Mouse (Mus musculus): ENCODE data around the gene Rnf130. TPM values are rescaled to one million over a fixed set of nuclear protein-coding genes. Genes with fewer than 3 reads are reported as not detected.

The Rnf130 gene
- polyA plus RNA-seq, 1 experiment from 2014 or later, result 60.5 TPM

DNA sequence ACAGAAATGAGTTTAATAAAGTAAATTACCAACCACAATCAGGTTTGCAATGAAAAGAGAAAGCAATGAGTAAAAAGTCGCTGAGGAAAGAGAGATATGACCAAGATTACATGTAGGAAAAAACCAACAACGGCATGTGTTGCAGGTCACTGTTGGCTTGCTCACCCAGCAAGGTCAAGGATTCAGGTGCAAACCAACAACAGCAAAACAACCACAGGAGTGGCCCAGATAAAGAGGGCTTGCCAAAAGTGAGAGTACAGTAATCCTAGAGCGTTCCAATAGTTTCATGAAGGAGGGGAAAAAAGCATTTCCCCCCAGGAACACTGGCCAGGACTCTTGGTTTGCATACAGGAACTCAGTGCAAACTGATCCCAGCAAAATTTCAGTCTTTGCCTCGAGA is 28.7 kb upstream of the Rnf130 start:
- no peak overlapping the region for H3K27ac ChIP-seq (replicated peaks)
- 69% methylated on average over 4 of the region's 4 CpGs for WGBS
- H3K27me3 ChIP-seq (replicated peaks; ENCODE audit: low read depth, poor library complexity, severe bottlenecking), result no peaks in the 10 kb centered on the region
- no peaks in the 10 kb centered on the region for H3K9me3 ChIP-seq
- H3K4me3 ChIP-seq, result no peak overlapping the region
- no peaks in the 10 kb centered on the region for H3K4me1 ChIP-seq
- no peaks in the 10 kb centered on the region for H3K36me3 ChIP-seq (replicated peaks)
- DNase-seq (ENCODE audit: low spot score), result no peak

DNA sequence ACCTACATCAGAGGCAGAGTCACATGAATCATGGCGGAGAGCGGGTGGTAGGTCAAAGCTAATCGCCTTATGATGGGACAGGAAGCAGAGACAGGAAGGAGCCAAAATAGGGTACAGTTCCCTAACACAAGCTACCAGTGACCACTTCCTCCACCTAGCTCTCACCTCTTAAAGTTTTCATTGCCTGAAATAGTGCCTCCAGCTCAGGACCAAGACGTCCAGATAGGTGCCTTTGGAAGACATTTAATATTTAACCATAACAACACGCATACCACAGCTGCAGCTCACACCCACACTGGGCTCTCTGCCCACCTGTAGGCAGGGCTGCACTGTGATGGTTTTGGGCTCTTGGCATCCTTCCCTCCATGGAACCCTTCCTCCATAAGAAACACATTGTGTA is 27.8 kb upstream of the Rnf130 start:
- no peaks in the 10 kb centered on the region for H3K36me3 ChIP-seq (replicated peaks)
- no peaks in the 10 kb centered on the region for H3K9me3 ChIP-seq
- no peak overlapping the region for H3K4me3 ChIP-seq
- no peaks in the 10 kb centered on the region for H3K4me1 ChIP-seq
- H3K27ac ChIP-seq (replicated peaks), result no peak overlapping the region
- no peaks in the 10 kb centered on the region for H3K27me3 ChIP-seq (replicated peaks; ENCODE audit: low read depth, poor library complexity, severe bottlenecking)
- WGBS, result 86% methylated on average over 5 of the region's 5 CpGs
- no peak for DNase-seq (ENCODE audit: low spot score)

DNA sequence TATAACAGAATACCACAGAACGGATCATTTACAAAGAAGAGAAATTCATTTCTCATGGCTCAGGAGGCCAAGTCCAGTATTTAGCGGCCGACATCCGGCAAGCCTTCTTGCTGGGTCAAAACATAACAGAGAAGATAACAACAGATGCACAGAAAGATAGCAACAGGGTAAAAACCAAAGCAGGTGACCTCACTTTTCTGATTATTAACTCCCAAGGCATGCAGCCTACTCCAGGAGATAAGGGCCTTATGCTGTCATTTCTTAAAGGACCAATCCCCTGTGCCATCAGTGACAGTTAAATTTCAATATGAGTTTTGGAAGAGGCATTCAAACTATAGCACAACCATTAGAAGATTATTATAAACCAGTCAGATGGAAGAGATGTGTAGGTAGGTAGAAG is 22.3 kb upstream of the Rnf130 start:
- 89% methylated on average over 4 of the region's 4 CpGs for WGBS
- Histone ChIP-seq H3K9me3 (no peaks in the 10 kb centered on the region), H3K36me3 (replicated peaks) (no peaks in the 10 kb centered on the region), H3K27ac (replicated peaks) (no peak overlapping the region), H3K4me1 (no peaks in the 10 kb centered on the region), H3K4me3 (no peak overlapping the region), H3K27me3 (replicated peaks; ENCODE audit: low read depth, poor library complexity, severe bottlenecking) (no peaks in the 10 kb centered on the region)
- no peak for DNase-seq (ENCODE audit: low spot score)

DNA sequence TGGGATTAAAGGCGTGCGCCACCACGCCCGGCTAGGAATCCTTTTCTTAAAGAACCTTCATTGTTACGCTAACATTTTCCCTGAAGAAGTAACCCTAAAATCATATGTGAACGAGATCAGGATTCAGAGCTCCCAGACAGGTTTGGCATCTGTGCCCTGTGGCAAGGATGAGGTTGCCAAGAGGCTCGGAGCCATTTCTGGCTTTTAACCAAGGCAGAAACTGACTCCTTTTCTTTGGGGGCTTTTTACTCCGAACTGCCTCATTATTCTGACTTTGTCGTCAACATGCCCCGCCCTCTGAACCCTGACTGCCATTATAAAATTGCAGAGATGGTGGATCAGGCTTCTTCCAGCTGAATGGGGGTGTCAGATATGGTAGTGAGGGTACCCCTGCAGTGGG is 17.4 kb upstream of the Rnf130 start:
- Histone ChIP-seq H3K36me3 (replicated peaks) (no peaks in the 10 kb centered on the region), H3K4me1 (peaks cover 6% of the 10 kb centered on the region), H3K27me3 (replicated peaks; ENCODE audit: low read depth, poor library complexity, severe bottlenecking) (no peaks in the 10 kb centered on the region; the same call in 1 of the 2 replicates), H3K4me3 (no peak overlapping the region), H3K9me3 (no peaks in the 10 kb centered on the region), H3K27ac (replicated peaks) (no peak overlapping the region)
- DNase-seq (ENCODE audit: low spot score), result no peak
- 74% methylated on average over 10 of the region's 10 CpGs for WGBS

DNA sequence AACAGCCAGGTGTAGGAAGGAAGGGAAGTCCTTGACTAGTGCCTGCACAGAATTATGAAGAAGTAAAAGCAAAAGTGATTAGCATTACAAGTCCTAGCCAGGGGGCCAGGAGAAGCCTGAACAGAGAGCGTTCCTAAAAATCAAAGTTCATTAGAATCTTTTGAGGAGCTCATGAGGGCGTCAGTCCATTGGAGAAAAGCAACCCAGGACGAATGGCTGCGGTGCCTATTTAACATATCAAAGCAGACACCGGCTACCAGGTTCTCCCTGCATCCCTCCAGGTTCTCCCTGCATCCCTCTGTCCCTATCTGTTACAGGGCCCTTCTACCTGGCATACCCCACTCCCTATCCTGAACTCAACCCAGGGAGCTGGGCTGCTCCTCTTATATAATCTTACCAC is 16.9 kb upstream of the Rnf130 start:
- Histone ChIP-seq H3K9me3 (no peaks in the 10 kb centered on the region), H3K4me1 (peaks cover 6% of the 10 kb centered on the region), H3K36me3 (replicated peaks) (no peaks in the 10 kb centered on the region), H3K4me3 (no peak overlapping the region), H3K27ac (replicated peaks) (no peak overlapping the region), H3K27me3 (replicated peaks; ENCODE audit: low read depth, poor library complexity, severe bottlenecking) (no peaks in the 10 kb centered on the region; the same call in 1 of the 2 replicates)
- 25% methylated on average over 5 of the region's 5 CpGs for WGBS
- no peak for DNase-seq (ENCODE audit: low spot score)

DNA sequence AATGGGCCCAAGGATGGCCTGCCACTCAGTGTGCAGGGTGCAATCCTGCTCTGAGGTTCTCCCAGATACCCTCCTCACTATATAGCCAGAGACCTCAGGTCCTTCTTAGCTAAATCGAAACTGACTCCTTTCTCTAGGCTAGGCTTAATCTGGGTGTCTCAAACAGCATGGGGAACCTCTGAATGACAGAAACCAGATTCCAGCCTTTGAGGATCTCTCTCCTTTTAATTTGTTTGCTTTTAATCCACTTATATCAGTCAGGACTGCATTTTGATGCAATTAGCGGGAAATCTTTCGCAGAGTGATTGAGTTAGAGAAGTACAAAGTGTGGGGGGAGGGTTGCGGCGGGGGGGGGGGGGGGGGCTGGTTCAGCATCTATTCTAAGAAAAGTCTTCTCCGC is 12.1 kb upstream of the Rnf130 start:
- Histone ChIP-seq H3K36me3 (replicated peaks) (no peaks in the 10 kb centered on the region), H3K4me1 (peaks cover 10% of the 10 kb centered on the region), H3K27ac (replicated peaks) (no peak overlapping the region), H3K4me3 (no peak overlapping the region), H3K9me3 (no peaks in the 10 kb centered on the region), H3K27me3 (replicated peaks; ENCODE audit: low read depth, poor library complexity, severe bottlenecking) (no peaks in the 10 kb centered on the region; the same call in 1 of the 2 replicates)
- WGBS, result 66% methylated on average over 6 of the region's 6 CpGs
- no peak for DNase-seq (ENCODE audit: low spot score)

DNA sequence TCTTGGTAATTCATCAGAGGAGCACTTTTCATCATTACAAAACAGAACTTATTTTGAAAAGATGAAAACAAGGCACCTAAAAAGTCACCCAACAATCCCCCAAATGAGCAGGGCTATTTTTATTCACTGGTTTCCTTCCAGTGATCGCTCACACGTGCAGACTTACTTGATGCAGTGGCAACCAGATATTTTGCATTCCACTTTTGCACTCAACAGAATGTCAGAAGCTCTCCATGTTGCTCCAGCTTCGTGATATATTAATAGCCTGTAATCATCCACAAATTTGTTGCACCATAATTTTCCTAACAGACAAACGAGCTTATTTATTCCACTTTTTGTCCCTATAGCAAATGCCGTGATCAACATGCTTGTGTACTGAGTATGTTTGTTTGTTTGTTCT is 8.6 kb upstream of the Rnf130 start:
- no peak overlapping the region for H3K27ac ChIP-seq (replicated peaks)
- H3K4me3 ChIP-seq, result no peak overlapping the region
- no peaks in the 10 kb centered on the region; the same call in 1 of the 2 replicates for H3K27me3 ChIP-seq (replicated peaks; ENCODE audit: low read depth, poor library complexity, severe bottlenecking)
- H3K4me1 ChIP-seq, result peaks cover 4% of the 10 kb centered on the region
- no peaks in the 10 kb centered on the region for H3K9me3 ChIP-seq
- DNase-seq (ENCODE audit: low spot score), result no peak
- no peaks in the 10 kb centered on the region for H3K36me3 ChIP-seq (replicated peaks)
- WGBS, result 85% methylated on average over 5 of the region's 5 CpGs

DNA sequence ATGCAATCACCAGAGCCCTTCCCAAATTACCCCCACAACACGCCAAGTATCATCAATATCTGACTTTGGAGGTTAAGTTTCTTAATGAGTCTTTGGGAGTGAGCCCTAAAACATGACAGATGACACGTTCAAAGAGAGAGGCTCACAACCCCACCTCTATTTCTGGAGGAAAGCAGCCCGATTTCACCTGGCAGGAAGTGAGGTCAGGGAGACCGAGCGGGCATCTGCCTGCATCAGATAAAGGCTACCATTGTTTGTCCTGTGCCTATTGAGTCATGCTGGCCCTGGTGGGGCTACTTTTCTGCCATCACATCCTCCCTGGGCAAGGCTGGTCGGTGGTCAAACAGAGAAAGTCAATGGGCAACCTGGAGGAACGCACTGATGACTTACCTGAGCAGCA is 7.6 kb upstream of the Rnf130 start:
- no peaks in the 10 kb centered on the region for H3K9me3 ChIP-seq
- H3K4me1 ChIP-seq, result peaks cover 4% of the 10 kb centered on the region
- H3K36me3 ChIP-seq (replicated peaks), result no peaks in the 10 kb centered on the region
- DNase-seq (ENCODE audit: low spot score), result no peak
- H3K4me3 ChIP-seq, result no peak overlapping the region
- no peak overlapping the region for H3K27ac ChIP-seq (replicated peaks)
- H3K27me3 ChIP-seq (replicated peaks; ENCODE audit: low read depth, poor library complexity, severe bottlenecking), result peaks cover 5% of the 10 kb centered on the region; the same call in 1 of the 2 replicates
- WGBS, result 66% methylated on average over 7 of the region's 7 CpGs

DNA sequence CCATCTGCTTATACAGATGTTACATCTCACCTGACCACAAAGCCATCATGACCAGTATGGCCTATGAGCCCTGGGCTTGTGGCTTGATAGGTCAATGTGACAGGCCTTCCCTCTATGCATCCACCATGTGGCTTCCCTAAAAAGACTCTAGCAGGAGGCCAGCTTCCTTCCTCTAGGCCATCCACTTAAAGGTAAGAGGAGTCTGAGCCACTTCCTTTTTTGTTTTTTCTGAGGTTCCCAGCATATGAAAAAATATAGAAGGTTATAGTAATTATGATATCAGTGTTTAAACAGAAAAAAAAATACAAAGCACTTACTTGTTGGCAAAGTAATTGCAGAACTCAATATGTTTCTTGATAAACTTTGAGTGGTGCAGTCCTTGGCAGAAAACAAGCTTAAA is 6.3 kb upstream of the Rnf130 start:
- Histone ChIP-seq H3K9me3 (no peaks in the 10 kb centered on the region), H3K4me3 (no peak overlapping the region), H3K27ac (replicated peaks) (no peak overlapping the region), H3K27me3 (replicated peaks; ENCODE audit: low read depth, poor library complexity, severe bottlenecking) (peaks cover 16% of the 10 kb centered on the region), H3K36me3 (replicated peaks) (no peaks in the 10 kb centered on the region), H3K4me1 (peaks cover 4% of the 10 kb centered on the region)
- no peak for DNase-seq (ENCODE audit: low spot score)

DNA sequence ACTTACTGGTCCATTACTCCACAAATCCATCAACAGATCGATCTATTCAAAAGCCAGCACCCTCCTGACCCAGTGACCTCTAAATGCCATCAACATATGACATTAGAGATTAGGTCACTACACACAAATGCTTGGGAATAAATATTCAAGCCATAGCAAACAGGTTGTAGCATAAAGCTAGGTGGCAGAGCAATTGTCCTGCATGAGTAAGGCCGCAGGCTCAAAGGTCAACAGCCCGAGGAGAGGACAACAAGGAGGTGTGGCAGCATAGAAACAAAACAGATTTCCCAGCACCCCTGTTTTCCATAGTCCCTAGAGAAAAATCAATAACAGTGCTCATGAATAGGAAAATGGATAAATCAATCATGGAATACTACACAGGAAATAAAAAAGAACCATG is 3.1 kb upstream of the Rnf130 start:
- Histone ChIP-seq H3K4me3 (no peak overlapping the region), H3K27ac (replicated peaks) (no peak overlapping the region), H3K9me3 (no peaks in the 10 kb centered on the region), H3K36me3 (replicated peaks) (no peaks in the 10 kb centered on the region), H3K27me3 (replicated peaks; ENCODE audit: low read depth, poor library complexity, severe bottlenecking) (peaks cover 23% of the 10 kb centered on the region), H3K4me1 (peaks cover 14% of the 10 kb centered on the region)
- WGBS, result 76% methylated on average over 3 of the region's 3 CpGs
- DNase-seq (ENCODE audit: low spot score), result no peak

DNA sequence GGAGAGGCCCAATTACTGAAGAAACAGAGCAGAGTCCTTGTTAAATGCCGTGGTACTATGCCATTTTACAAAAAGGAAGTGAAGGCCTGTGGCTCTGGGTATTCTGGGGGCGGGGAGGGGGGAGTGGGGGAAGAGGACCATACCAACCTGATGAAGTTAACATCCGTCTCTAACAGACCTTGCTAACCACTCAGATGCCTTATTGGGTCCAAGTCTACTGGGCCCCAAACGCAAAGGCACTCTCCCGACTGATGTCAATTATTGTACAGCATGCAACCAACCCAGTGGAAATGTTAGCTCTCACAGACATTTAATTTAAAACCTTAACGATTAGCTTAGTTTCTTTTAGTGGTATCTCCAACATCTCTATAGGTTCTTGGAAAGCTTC is 707 bp upstream of the Rnf130 start:
- Histone ChIP-seq H3K9me3 (no peaks in the 10 kb centered on the region), H3K36me3 (replicated peaks) (no peaks in the 10 kb centered on the region), H3K27me3 (replicated peaks; ENCODE audit: low read depth, poor library complexity, severe bottlenecking) (peaks cover 23% of the 10 kb centered on the region), H3K4me1 (peaks cover 32% of the 10 kb centered on the region), H3K4me3 (peak overlapping the region; percentile 94; the same call in 1 of the 2 replicates), H3K27ac (replicated peaks) (peak overlapping the region; percentile 96)
- DNase-seq (ENCODE audit: low spot score), result no peak
- 63% methylated on average over 6 of the region's 6 CpGs for WGBS

DNA sequence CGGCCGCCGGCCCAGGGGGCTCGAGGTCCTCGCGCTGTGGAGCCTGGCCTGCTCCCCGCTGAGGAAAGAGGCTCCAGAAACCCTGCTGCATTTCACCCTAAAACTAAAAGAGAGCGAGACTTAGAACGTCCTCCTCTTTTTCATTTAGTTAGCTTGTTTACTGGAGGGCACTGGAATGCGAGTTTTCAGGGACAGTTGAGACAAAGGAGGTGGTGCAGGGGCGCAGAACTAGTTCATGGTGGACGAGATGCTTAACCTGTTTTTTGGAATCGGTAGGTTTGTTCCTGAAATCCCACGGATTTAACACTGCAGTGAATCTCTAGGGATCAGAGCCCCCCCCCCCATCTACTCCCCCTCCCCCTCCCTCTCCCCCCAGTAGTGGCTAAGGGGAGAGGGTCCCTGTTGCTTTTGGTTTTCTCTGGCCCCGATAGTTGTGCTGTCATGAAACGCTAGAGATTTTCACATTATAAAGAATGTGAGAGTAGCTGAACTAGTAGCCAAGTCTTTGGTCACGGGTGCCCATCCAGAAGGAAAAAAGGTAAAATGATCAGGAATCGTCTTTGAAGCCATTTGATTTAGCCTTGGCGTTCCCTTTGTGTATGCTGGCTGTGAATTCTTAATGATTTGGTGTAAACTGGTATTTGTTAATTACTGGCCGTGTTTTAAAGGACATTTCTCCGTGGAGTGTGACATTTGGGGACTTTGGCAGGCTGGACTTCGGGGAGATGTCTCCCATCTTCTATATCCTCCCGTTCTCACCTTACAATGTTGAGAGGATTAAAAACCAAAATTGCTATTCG is 775 bp downstream of the Rnf130 start:
- peaks cover 32% of the 10 kb centered on the region for H3K4me1 ChIP-seq
- no peak for DNase-seq (ENCODE audit: low spot score)
- no peaks in the 10 kb centered on the region for H3K9me3 ChIP-seq
- peak overlapping the region; percentile 94 for H3K4me3 ChIP-seq
- H3K27me3 ChIP-seq (replicated peaks; ENCODE audit: low read depth, poor library complexity, severe bottlenecking), result peaks cover 23% of the 10 kb centered on the region
- no peaks in the 10 kb centered on the region for H3K36me3 ChIP-seq (replicated peaks)
- H3K27ac ChIP-seq (replicated peaks), result peak overlapping the region; percentile 96
- 8% methylated on average over 24 of the region's 24 CpGs for WGBS

DNA sequence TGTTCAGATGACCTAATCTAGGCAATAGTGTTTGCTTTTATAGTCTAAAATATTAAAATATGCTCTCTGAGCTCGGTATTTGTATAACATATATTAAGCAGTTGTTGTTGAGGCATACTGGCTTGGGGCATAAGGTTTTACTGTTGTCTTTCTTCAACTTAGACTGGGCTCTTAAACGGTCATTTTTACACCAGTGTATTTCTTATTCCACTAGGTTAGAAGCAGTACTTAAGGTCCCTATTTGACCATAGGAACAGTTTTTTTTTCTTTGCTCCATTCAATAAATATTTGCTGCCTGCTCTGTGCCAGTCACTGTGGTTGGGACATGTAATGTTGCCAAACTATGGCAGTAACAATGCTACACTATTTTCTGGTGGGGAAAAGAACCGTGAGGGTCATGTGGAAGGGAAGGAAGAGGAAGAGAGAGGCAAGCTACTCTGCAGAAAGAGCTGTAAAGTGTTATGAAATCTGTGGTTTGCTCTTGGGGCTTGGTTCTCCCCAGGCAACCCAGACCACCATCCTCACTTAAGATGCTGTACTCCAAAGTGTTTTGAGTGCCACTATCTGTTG is 1.5 kb downstream of the Rnf130 start:
- no peak for DNase-seq (ENCODE audit: low spot score)

More for the DNA sequence above, 1.5 kb downstream of the Rnf130 start:
- Histone ChIP-seq H3K27me3 (replicated peaks; ENCODE audit: low read depth, poor library complexity, severe bottlenecking) (peaks cover 23% of the 10 kb centered on the region), H3K4me3 (peak overlapping the region; percentile 94), H3K9me3 (no peaks in the 10 kb centered on the region), H3K27ac (replicated peaks) (no peak overlapping the region), H3K4me1 (peaks cover 34% of the 10 kb centered on the region), H3K36me3 (replicated peaks) (no peaks in the 10 kb centered on the region)
- 42% methylated on average over 3 of the region's 3 CpGs for WGBS

Measured in embryonic facial prominence, embryonic 10.5 days (tissue).